Mouse (Mus musculus) ES-Bruce4 (cell line): Measurements from ENCODE around the gene Igsf8. TPM values are rescaled to one million over a fixed set of nuclear protein-coding genes. Genes with fewer than 3 reads are reported as not detected.

ENCODE experiments used
- H3K27ac ChIP-seq: 2 replicates; pipeline ENCODE4 v1.5.1; 2012; ENCODE audit warnings: low read length, inconsistent platforms; ENCODE audit not compliant: insufficient read depth
- H3K27me3 ChIP-seq: 2 replicates; pipeline ENCODE4 v1.6.1; 2012; ENCODE audit warnings: mild to moderate bottlenecking, low read length, inconsistent platforms; ENCODE audit not compliant: control insufficient read depth, poor library complexity, insufficient read depth, severe bottlenecking
- H3K36me3 ChIP-seq: 2 replicates; pipeline ENCODE4 v1.6.1; 2012; ENCODE audit warnings: inconsistent platforms, mild to moderate bottlenecking, low read length, moderate library complexity; ENCODE audit not compliant: control insufficient read depth, poor library complexity, insufficient read depth, severe bottlenecking
- H3K4me1 ChIP-seq: one replicate; pipeline ENCODE4 v1.8.1; 2011; ENCODE audit warnings: low read length; ENCODE audit not compliant: control insufficient read depth, insufficient read depth
- H3K4me3 ChIP-seq: 2 replicates; pipeline ENCODE4 v1.5.1; 2011; ENCODE audit warnings: low read depth, mild to moderate bottlenecking, low read length
- H3K9ac ChIP-seq: 2 replicates; pipeline ENCODE4 v1.6.1; 2012; ENCODE audit warnings: low read depth, mild to moderate bottlenecking, inconsistent platforms; ENCODE audit not compliant: poor library complexity, severe bottlenecking
- H3K9me3 ChIP-seq: replicated peaks from 2 replicates; pipeline ENCODE4 v1.6.1; 2012; ENCODE audit warnings: mild to moderate bottlenecking, low read length, inconsistent platforms; ENCODE audit not compliant: control insufficient read depth, poor library complexity, insufficient read depth, severe bottlenecking
- CTCF ChIP-seq: IDR thresholded peaks from one replicate; pipeline ENCODE4 v1.8.1; 2011; ENCODE audit warnings: low read depth, low read length
- EP300 ChIP-seq: IDR thresholded peaks from 2 replicates; pipeline ENCODE4 v1.6.1; 2011; ENCODE audit warnings: low read depth, low read length; ENCODE audit not compliant: insufficient read depth
- POLR2A ChIP-seq: IDR thresholded peaks from one replicate; pipeline ENCODE4 v1.8.1; 2011; ENCODE audit warnings: low read length; ENCODE audit not compliant: insufficient read depth
- polyA plus RNA-seq: library from polyadenylated mRNA; stranded (reverse); fragments of >200 nt; gene quantifications from 2 replicates; pipeline ENCODE4 v1.2.4, GENCODE M21; 2011; ENCODE audit warnings: low read depth; ENCODE audit not compliant: missing spikeins, insufficient read depth, insufficient read length

Igsf8 gene
- polyA plus RNA-seq: 35.4 and 35.8 TPM in 2 replicates

- H3K9ac ChIP-seq: no peak within 1 kb of the TSS
- H3K9me3 ChIP-seq: peaks cover 14% of the 10 kb centered on the region
- H3K36me3 ChIP-seq: no peaks in the 10 kb centered on the region
- peak within 1 kb of the TSS; percentile 79 for H3K27ac ChIP-seq
- H3K27me3 ChIP-seq: no peaks in the 10 kb centered on the region
- H3K4me1 ChIP-seq: no peaks in the 10 kb centered on the region
- no peak within 1 kb of the TSS for H3K4me3 ChIP-seq
- TF ChIP-seq CTCF (no peak), POLR2A (no peak), EP300 (no peak)
These were observed at the start of gene Igsf8 for GRCm38 (mm10) chr1:172261477-172262078. Gene Igsf8, plus strand, starts transcription at chr1:172261641.

- Histone ChIP-seq H3K36me3 (no peaks in the 10 kb centered on the region), H3K27ac (peak overlapping the region; percentile 52), H3K27me3 (no peaks in the 10 kb centered on the region), H3K4me3 (no peak overlapping the region), H3K4me1 (peaks cover 11% of the 10 kb centered on the region), H3K9me3 (no peaks in the 10 kb centered on the region), H3K9ac (0 out of 2 replicates have a peak overlapping the region, but pooled peaks have one; percentile 18)
- TF ChIP-seq POLR2A (no peak), EP300 (no peak), CTCF (no peak)
These were observed 48.7 kb upstream of the Igsf8 start for GRCm38 (mm10) chr1:172212776-172213175.

GRCm38 (mm10) chr1:172213771-172214170 is 47.7 kb upstream of the Igsf8 start:
- no peaks in the 10 kb centered on the region for H3K27me3 ChIP-seq
- no peak overlapping the region for H3K9ac ChIP-seq
- H3K27ac ChIP-seq: no peak overlapping the region
- peaks cover 11% of the 10 kb centered on the region for H3K4me1 ChIP-seq
- TF ChIP-seq CTCF (no peak), EP300 (no peak), POLR2A (no peak)
- no peaks in the 10 kb centered on the region for H3K36me3 ChIP-seq
- no peak overlapping the region for H3K4me3 ChIP-seq
- no peaks in the 10 kb centered on the region for H3K9me3 ChIP-seq

GRCm38 (mm10) chr1:172214748-172215147 is 46.7 kb upstream of the Igsf8 start:
- Histone ChIP-seq H3K9ac (no peak overlapping the region), H3K4me3 (no peak overlapping the region), H3K27me3 (no peaks in the 10 kb centered on the region), H3K36me3 (no peaks in the 10 kb centered on the region), H3K4me1 (peaks cover 14% of the 10 kb centered on the region), H3K27ac (no peak overlapping the region), H3K9me3 (no peaks in the 10 kb centered on the region)
- no peak for TF ChIP-seq CTCF

GRCm38 (mm10) chr1:172217148-172217547 is 44.3 kb upstream of the Igsf8 start:
- TF ChIP-seq POLR2A: no peak
- peak; percentile 85 for TF ChIP-seq CTCF
- TF ChIP-seq EP300: peak; percentile 67; the same call in 1 of the 2 replicates
- Histone ChIP-seq H3K4me3 (peak overlapping the region; percentile 31; the same call in 1 of the 2 replicates), H3K9me3 (no peaks in the 10 kb centered on the region), H3K9ac (0 out of 2 replicates have a peak overlapping the region, but pooled peaks have one; percentile 8), H3K27ac (peak overlapping the region; percentile 12), H3K4me1 (peaks cover 12% of the 10 kb centered on the region), H3K27me3 (no peaks in the 10 kb centered on the region), H3K36me3 (no peaks in the 10 kb centered on the region)

- TF ChIP-seq CTCF: no peak
- no peak for TF ChIP-seq POLR2A
- no peak for TF ChIP-seq EP300
- H3K9ac ChIP-seq: peak overlapping the region; percentile 32; the same call in 1 of the 2 replicates
- H3K4me1 ChIP-seq: peaks cover 8% of the 10 kb centered on the region
- peak overlapping the region; percentile 39 for H3K27ac ChIP-seq
- no peaks in the 10 kb centered on the region for H3K27me3 ChIP-seq
- H3K4me3 ChIP-seq: peak overlapping the region; percentile 17
- no peaks in the 10 kb centered on the region for H3K36me3 ChIP-seq
- no peaks in the 10 kb centered on the region for H3K9me3 ChIP-seq
These were observed 43.1 kb upstream of the Igsf8 start for GRCm38 (mm10) chr1:172218164-172218910.
